ENCODE assay signal across 24 mouse cellular contexts in the genomic region with DNA sequence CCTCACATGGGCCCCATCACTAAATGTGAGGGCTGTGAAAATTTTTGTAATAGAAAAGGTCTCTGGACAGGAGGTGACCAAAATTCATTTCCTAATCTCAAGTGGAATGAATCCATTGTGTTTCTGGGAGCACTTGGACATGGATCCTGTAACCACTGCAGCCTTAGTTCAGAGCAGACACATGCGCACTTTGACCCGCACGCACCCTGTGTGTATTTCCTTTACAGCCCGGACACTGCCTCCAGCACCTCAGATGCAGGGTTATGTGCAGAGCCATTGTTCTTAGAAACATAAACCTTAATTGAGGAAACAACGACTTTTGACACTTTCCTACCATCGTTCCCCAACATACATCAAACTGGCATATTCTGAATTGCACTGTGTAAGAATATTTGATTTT.
"Had no signal": no experiment of that assay in that cellular context is flagged by ENCODE, and none has a peak within 500 bp of the region (broad histone marks: within the 10 kb centered on the region; RNA-seq: fewer than 3 reads in every experiment).

No protein-coding gene starts in this region.

- H3K4me2 ChIP-seq: liver, embryonic 15.5 days; lung, embryonic 15.5 days; midbrain, embryonic 12.5 days; neural tube, embryonic 13.5 days; neural tube, embryonic 15.5 days; stomach, embryonic 15.5 days had no signal

- H3K36me3 ChIP-seq: neural tube, embryonic 15.5 days had no signal

- H3K27ac ChIP-seq: liver, embryonic 15.5 days; lung, embryonic 15.5 days; macrophage; midbrain, embryonic 12.5 days; neural tube, embryonic 13.5 days; neural tube, embryonic 15.5 days; stomach, embryonic 15.5 days; stomach, postnatal 0 days had no signal

- H3K4me3 ChIP-seq: liver, embryonic 15.5 days; lung, embryonic 15.5 days; megakaryocyte, embryonic 14.5 days; midbrain, embryonic 12.5 days; myocyte; neural tube, embryonic 13.5 days; neural tube, embryonic 15.5 days; stomach, embryonic 15.5 days had no signal

- H3K4me1 ChIP-seq: liver, embryonic 15.5 days; stomach, embryonic 15.5 days had no signal

- ATAC-seq: liver, postnatal 0 days; lung, postnatal 0 days; midbrain, embryonic 16.5 days had no signal

- H3K9ac ChIP-seq: liver, embryonic 15.5 days; liver, postnatal 0 days; lung, embryonic 15.5 days; midbrain, embryonic 12.5 days; neural tube, embryonic 13.5 days; neural tube, embryonic 15.5 days; stomach, embryonic 15.5 days had no signal

- H3K9me3 ChIP-seq: liver, embryonic 15.5 days; lung, embryonic 15.5 days; megakaryocyte, embryonic 14.5 days; midbrain, embryonic 12.5 days; neural tube, embryonic 13.5 days; neural tube, embryonic 15.5 days; stomach, embryonic 15.5 days had no signal

- H3K27me3 ChIP-seq: liver, embryonic 15.5 days; lung, embryonic 15.5 days; megakaryocyte, embryonic 14.5 days; midbrain, embryonic 12.5 days; neural tube, embryonic 13.5 days; neural tube, embryonic 15.5 days; stomach, embryonic 15.5 days had no signal

- DNase-seq: liver, postnatal 0 days; lung, adult 2 months; lung, postnatal 14 days; lung, postnatal 36 days; midbrain, embryonic 14.5 days; retina, postnatal 1 day; right cerebral cortex, adult 18-20 months; right cerebral cortex, postnatal 25 days; spleen, adult 18-20 months; thymus, adult 2 months; thymus, postnatal 25 days; thymus, postnatal 4 days had no signal
